Mouse (Mus musculus) lung, adult 2 months (tissue): ENCODE data around the gene Sectm1b.

ENCODE experiments used
- CTCF ChIP-seq: fragments of 200-500 bp; IDR thresholded peaks from 2 replicates; pipeline ENCODE4 v1.5.1; 2011; ENCODE audit warnings: mild to moderate bottlenecking, low read length, control low read depth; ENCODE audit not compliant: insufficient read depth
- POLR2A ChIP-seq: fragments of 200-500 bp; IDR thresholded peaks from 2 replicates; pipeline ENCODE4 v1.6.1; 2011; ENCODE audit warnings: low read depth, mild to moderate bottlenecking, control low read depth, low read length, borderline replicate concordance; ENCODE audit errors: extremely low read depth

GRCm38 (mm10) chr11:121045286-121045685, 18.1 kb downstream of the Sectm1b start:
- no peak for TF ChIP-seq CTCF
- TF ChIP-seq POLR2A: no peak
